Mouse (Mus musculus): ENCODE results near the gene Fbln5. TPM values are rescaled to one million over a fixed set of nuclear protein-coding genes. Genes with fewer than 3 reads are reported as not detected.

Fbln5 gene
- total RNA-seq, 2 experiments from 2014 or later = 9.2 TPM

DNA sequence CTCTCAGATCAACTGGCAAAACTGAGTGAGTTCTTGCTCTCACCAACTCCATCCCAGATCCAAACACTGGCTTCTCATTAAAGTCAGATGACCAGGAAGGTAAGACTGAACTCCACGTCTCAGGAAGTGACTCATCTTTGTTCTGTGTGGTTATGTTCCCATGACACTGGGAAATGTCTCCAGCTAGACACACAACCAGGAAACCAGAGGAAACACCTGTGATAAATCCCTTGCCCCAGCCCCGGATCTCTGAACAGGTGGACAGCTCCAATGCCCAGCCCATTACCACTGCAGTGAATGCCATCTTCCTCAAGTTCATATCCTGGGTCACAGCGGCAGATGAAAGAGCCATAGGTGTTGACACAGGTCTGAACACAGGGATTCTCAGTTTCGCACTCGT, 54.0 kb downstream of the Fbln5 start:
- no peak for DNase-seq
- intact Hi-C loops (cut with DNase I) = no loop called here

DNA sequence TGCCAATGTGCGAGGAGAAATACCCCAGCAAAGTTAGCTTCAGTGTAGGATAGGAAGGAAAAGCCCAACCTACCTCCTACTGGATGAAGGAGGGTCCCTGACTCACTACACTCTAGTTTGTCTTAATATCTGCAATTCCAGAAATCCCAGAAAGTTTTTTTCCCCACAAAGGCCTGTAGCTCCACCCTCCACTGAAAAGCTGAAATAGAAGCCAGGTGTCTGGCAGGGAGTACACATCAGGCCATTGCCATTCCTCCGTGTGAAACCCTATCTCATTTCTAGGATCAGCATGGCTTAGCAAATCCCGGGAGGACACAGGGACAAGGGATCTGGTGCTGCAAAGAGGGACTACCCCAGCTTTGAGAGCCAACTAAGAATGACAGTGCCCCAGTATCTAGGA, 55.8 kb downstream of the Fbln5 start:
- DNase-seq = no peak
- intact Hi-C loops (cut with DNase I) = no loop called here

DNA sequence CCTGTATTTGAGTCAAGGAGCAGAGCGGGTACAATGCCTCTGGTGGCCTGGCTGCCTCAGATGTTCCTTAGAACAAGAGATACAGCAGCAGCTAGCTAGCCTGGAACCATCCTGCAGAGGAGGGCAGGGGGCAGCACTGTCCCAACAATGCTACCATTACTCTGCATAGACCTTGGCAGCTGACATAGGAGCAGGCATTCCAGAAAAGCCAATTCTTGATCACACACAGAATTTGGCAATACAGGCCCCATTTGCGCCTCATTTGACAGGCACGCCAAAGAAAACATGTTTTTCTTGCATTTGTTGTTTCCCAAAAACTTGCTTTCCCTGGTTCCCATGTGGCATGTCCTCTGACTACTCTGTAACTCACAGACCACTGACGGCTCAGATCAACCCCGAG, 56.8 kb downstream of the Fbln5 start:
- DNase-seq = no peak
- intact Hi-C loops (cut with DNase I) = no loop called here

DNA sequence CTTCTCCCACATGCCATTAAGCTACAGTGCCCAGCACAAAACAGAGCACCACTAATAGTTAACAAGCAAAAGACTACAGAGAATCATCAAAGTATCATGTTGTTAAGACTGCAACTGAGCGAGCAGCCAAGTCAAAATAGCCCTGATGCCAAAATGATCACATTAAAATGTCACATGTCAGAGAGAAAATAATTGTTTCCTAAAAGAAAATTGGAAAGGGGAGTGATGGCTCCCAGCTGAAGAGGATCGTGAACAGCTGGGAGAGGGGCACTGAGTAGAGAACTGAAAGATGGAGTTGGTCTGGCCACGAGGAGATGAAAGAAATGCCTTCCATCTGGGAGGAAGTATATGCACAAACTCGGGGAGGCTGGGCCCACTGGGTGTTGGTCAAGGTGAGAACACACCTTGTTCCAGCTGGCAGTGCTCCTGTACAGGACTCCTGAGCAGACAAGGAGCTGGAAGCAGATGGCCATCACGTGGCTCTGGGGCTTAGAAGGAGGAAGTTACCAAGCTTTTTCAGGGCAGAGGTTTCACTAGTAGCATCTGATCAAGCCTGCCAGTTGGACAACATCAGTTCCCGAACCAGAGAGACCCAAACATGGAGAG, 59.3 kb downstream of the Fbln5 start:
- intact Hi-C loops (cut with DNase I) = no loop called here
- DNase-seq = no peak

DNA sequence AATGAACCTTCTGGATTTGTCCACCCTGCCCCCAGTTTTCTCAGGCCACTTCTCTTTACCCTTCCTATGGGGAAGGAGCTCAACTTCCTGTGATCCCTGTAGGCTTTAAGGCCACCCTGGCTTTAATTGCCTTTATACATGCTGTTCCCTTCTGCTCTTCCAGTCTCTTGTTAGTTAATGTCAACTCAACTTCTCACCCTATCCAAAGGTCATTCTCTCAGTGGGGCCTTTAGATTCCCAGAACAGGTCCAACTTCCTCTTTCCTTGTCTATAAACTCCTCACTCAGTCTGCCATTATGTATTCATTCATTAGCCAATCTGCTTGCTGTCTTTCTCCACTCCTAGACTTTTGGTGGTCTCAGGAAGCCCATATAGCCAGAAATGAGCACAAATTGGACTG, 60.2 kb downstream of the Fbln5 start:
- DNase-seq = no peak
- intact Hi-C loops (cut with DNase I) = no loop called here

DNA sequence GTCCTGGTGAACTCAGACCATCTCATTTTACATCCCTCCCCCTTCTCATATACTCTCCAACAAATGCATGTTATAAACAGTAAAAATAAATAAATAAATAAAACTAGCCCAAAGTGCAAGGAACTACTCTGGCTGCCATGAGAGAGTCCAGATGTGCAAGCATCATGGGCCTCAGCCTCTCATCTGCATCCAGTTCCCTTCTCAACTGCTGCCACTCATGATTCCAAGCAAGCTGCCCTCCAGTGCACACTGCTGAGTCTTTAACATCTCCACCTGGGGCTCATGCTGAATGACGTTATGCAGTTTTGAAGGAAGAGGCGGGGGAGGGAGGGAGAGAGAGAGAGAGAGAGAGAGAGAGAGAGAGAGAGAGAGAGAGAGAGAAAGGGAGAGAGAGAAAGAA, 76.5 kb downstream of the Fbln5 start:
- intact Hi-C loops (cut with DNase I) = no loop called here
- DNase-seq = no peak

DNA sequence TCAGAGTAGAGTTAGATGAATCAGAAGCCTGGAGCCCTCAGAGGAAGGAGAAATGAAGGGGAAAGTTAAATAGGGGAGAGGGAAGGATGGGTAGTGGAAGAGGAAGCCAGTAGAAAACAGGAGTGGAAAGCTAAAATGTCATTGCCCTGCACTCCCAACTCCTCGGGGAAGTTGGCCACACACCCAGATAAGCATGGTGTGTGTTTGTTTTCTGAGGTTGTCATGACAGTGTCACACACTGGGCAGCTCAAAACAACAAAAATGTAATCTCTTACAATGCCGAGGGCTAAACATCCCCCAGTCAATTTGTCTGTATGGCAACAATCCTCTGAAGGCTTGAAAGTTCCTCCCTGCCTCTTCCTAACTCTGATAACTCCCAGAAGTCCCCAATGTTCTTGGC, 78.4 kb downstream of the Fbln5 start:
- no peak for DNase-seq
- intact Hi-C loops (cut with DNase I) = no loop called here

DNA sequence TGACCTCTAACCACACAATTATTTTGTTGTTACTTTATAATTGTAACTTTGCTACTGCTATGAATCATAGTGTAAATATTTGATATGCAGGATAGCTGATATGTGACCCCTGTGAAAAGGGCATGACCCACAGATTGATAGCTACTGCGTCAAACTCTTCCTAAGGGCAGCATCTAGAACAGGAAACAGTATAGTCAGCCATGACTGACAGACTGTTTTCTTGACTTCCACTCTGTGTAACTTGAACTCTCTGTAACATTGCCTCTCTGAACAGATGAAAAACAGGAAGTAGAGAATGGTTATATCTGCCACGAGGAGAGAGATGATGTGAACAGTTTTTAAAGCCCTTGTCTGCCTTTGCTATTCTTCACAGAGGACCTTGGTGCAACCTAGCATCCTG, 78.8 kb downstream of the Fbln5 start:
- no peak for DNase-seq
- intact Hi-C loops (cut with DNase I) = no loop called here

DNA sequence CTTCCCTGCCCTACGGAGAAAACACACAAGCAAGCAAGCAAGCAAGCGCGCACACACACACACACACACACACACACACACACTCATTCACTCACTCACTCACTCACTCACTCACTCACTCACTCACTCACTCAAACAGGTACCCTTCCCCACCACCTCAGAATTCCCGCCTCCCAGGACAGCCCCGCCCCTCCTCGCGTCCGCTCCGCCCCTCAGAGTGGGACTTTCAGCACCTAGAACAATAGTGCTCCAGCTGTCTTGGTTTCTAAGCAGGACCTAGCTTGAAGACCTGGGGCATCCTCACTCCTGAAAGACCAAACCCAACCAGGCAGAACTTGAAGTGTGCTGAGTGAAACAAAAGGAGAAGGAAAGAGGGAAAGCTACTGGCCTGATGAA, 100.1 kb downstream of the Fbln5 start:
- intact Hi-C loops (cut with DNase I) = no loop called here
- DNase-seq = no peak

DNA sequence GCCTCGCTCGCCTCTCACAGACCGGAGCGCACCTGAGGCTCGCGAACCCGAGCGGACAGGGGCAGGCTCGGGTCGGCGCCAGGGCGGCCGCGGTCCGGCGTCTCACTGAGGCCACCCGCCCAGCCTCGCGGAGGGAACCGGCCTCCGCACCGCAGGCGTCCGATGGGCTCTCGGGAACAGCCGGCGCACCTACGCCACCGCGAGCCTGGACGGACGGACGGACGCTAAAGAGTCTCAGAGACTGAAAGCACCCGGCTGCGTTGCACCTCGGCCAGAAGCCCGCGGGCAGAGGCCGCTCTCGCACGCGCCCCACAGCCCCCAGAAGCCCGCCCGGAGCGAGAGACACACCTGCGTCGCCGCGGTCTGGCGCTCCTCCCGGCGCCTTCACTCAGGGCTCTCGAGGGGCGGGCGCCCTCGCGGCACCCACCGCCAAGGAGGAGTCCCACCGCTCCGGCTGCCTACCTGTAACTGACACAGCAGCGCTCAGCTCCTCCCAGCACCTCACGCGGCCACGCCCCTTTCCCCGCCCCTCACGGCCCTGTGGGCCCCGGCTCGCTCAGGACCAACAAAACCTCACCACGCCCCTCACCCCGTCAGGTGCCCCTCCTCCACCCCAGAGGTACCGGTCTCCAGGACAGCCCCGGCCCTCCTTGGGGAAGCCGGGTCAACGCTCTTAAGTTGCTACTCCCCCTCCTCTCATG, 100.7 kb downstream of the Fbln5 start, which contains the start of gene Tc2n:
Tc2n (minus strand) TSS at position 470 of the 701 bp plus-strand sequence.
- DNase-seq = peak; percentile 43
- intact Hi-C loops (cut with DNase I) = no loop called here

DNA sequence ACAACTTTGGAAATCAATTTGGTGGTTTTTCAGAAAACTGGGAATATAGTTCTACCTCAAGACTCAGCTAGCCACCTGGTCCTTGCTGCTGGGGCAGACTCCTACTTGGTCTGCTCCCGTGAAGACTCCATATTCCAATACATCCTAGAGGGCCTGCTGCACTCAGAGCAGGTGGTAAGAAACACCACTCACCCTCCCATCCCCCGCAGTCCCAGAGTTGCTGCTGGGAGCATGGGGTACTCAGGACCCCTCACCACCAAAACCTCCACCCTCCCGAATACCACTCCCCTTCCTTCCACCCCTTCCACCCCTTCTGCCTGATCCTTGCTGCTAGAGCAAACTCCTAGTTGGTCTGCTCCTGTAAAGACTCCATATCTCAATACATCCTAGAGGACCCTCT, 119.7 kb downstream of the Fbln5 start:
- no peak for DNase-seq
- intact Hi-C loops (cut with DNase I) = no loop called here

Other genes with a start within 250 kb of the Fbln5 start
- under 1 TPM; 0.38 to 0.64 TPM for gene Tc2n, start 100.5 kb downstream of the Fbln5 start, total RNA-seq (2021)
- gene Trip11, start 94.2 kb upstream of the Fbln5 start, total RNA-seq (2021) = 10 to 100 TPM; 23.7 to 26.1 TPM
- gene Atxn3, start 139.2 kb upstream of the Fbln5 start, total RNA-seq (2021) = 10 to 100 TPM; 15.1 to 18.7 TPM
- gene Cpsf2, start 156.9 kb upstream of the Fbln5 start, total RNA-seq (2021) = 10 to 100 TPM; 37.5 to 40.5 TPM

Data from left cerebral cortex, postnatal 4 days (tissue).